Mouse (Mus musculus): ENCODE results near the gene Rab5c.

The Rab5c gene

DNA sequence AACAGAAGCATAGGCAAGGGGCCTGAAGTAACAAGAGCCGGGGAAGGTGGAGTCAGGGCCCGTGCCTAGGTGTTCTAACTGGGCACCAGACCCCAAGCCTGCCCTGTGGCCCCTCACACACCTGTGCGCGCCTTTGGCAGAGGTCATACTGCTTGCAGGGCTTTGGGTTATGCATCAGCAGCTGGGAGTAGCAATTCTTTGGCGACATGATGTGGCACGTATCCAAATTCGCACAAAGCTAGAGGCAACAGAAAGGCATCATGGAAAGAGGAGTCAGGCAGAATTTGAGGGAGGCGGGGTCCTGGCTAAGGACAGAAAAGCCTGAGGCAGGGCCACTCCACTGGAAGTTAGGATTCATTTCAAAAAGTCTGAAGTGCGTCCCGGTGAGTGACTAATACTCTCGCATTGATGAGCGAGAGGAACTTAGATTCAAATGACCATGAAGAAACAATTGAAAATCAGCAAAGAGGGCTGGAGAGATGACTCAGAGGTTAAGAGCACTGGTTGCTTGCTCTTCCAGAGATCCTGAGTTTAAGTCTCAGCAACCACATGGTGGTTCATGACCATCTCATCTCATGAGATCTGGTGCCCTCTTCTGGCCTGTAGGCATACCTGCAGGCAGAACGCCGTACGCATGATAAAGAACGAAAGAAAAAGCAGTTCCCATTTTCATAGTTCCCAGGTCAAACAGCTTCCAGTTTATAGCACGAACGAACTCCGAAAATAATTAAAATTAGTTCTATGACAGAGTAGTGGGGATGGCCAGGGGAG, 35.7 kb downstream of the Rab5c start:
- in situ Hi-C loops (cut with MboI, MseI): no loop called here

DNA sequence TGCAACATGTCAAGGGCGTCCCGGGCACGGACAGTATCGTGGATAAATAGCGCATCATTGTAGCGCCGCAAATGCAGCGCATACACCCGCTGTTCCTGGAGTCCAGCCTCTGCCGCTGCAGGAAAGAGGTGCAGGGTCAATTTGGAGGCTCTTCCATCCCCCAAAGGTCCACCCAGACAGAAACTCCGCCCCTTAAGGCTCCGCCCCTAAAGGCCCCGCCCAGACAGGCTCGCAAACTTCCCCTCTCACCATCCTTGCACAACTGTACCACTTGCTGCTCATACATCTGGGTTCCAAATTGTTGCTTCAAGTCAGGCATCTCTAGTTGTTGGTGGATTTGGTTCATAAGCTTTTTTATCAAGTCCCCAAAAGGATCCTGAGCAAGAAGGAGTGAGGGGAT, 36.7 kb downstream of the Rab5c start:
- in situ Hi-C loops (cut with MboI, MseI): no loop called here

DNA sequence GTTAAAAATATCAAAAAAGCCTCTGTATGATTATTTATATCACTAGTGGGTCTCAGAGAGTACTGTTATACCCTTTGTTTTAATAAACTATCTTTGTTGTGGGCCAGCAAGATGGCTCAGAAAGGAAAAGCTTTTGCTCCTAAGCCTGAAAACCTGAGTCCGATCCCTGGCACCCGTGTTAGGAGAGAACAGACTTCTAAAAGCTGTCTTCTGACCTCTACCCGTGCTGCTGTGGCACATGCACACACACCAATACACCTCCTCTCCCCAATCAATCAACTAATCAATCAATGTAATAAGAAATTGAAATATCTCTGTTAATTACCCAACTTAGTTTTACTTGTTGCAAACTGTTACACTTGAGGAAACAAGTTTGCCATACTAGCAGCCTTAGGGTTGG, 37.3 kb downstream of the Rab5c start:
- in situ Hi-C loops (cut with MboI, MseI): no loop called here

DNA sequence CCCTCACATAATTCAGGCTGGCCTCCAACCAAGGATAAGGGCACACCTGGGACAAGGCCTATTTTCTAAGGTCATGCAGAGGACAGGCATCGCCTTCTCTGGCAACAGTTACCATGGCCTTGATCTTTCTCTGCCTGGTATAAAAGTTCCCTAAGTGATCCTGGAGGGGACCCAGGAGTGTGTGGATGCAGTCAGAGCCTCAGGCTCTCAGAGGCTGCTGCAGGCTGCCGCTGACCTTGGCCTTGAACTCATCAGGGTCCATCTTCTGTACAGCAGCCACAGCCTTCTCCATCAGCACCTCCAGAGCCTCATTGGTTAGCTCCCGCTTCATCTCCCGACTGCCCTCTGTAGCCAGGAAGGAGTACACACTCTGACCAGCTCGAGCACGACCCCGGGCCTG, 40.1 kb downstream of the Rab5c start:
- in situ Hi-C loops (cut with MboI, MseI): no loop called here

DNA sequence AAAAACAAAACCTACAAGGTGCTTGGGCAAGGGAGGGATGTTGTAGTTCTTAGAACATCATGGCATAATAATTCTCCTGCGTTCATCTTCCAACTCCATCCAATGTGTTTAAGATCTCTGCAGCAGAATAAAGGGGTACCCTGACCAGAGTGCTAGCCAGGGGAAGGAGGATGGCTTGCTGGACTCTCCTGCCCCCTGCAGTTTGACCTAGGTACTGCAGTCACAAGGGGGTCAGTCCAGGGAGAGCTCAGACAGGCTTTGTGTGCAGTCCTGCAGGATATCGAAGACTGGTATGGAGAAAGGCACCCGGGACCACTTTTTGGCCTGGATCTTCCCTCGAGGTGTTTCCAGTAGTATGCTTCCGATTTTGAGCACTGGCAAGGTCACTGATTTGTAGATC, 43.1 kb downstream of the Rab5c start:
- in situ Hi-C loops (cut with MboI, MseI): no loop called here

DNA sequence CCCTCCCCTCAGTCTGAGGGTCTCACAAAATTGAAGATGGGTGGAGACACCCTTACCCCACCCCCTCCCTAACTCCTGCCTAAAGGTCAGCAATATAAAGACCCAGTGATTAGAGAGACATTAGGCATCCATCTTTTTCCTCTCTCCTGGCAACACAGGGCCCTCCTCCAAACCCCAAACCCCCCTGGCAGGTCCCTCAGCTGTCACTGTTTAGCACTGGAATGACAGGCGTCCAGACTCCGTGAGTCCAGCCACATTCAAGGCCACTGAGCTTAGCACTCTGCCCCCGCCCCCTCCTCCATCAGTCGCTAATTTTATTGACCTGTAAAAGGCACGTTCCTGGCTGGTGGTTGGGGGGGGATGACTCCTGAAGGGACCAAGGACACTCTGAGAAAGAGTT, 44.9 kb downstream of the Rab5c start:
- in situ Hi-C loops (cut with MboI, MseI): no loop called here

DNA sequence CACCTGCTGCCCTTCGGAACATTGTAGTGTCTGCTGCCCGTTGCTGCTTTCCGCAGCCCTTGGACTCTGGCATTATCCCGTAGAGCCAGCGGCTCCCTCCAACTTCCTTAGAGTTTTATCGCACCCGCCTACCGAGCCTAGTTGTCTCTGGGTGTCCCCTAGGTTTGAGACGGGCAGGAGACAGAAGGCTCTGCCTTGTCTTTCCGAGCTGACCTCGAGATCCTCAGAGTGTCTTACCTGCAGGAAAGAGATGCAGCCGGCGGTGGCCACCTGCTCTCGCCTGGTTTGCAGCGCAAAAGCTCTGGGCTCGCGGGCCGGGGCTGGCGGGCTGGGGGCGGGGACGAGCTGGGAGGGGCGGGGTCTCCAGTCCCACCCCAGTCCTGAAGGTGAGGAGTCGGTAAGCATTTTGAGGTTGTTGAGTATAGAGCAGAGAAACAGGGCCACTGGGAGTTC, 45.8 kb downstream of the Rab5c start, which contains the start of gene Zfp385c:
Gene Zfp385c, minus strand, starts transcription at position 292 of the 453 bp plus-strand sequence.
- in situ Hi-C loops (cut with MboI, MseI): no loop called here

DNA sequence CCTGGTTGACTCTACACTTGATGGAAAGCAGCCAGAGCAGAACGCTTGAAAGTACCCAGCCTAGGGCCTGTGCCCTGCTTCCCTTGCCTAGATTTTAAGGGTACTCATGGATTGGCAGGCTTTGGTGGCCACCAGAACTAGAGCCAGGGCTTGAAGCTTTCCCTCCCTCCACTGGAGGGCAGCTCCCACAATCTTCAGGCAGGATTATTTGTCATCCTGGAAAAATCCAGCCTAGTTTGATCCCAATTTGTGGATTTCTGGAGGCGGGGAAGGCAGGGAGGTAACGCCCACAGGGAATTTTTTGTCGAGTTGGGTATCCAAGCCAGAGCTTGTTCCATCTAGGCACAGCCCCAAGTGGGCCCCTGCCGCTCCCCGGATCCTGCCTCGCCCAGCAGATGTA, 47.6 kb downstream of the Rab5c start:
- in situ Hi-C loops (cut with MboI, MseI): no loop called here

DNA sequence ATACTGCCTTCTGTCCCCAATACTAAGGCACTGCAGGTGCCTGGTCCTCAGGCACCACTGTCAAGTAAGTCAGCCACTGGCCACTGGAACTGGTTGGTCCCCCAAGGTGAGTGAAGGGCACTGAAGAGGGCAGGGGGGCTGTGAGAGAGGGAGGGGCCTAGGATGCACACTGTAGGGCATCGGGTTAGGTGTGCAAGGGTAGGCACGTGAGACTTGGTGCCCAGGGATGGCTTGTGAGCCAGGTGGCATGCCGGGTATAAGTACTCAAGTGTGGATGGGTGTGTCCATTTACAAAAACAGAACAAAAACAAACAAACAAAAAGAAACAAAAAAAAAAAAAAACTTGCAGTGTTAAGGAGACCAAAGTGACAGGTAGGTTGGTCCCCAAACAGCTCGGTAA, 49.6 kb downstream of the Rab5c start:
- in situ Hi-C loops (cut with MboI, MseI): no loop called here

DNA sequence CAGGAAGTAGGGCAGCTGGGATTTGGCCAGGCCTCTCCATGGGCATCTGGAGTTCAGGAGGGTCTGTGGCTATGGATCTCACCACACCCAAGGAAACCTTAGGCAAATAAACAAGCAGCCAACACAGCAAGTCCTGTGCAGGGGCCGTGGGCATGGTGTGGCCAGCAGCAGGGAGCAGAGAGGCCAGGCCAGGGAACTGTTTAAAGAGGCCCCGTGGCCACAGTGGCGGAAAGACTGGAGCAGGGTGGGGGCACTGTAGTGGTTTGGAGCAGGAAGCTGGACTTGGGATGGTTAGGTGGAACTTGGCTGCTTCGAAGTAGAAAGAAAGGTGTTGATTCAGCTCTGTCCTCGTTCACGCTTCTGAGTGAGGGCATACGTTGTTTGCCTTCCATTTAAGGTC, 50.8 kb downstream of the Rab5c start:
- in situ Hi-C loops (cut with MboI, MseI): no loop called here

DNA sequence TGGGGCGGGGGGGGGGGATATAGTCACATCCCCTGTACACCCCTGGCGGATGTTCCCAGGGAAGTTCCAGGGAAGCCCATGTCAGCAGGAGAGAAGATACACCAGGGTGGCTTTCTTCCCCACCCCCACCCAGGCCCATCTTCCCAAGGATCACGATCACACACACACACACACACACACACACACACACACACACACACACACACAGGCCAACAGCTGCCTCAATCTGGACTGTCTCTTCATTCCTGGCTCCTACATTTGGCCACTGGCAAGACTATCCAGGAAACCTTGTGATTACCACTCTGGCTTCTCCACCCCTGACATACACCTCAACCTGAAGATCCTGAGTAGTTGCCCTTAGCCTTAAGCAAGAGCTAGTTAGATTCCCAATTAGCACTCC, 52.6 kb downstream of the Rab5c start:
- in situ Hi-C loops (cut with MboI, MseI): no loop called here

DNA sequence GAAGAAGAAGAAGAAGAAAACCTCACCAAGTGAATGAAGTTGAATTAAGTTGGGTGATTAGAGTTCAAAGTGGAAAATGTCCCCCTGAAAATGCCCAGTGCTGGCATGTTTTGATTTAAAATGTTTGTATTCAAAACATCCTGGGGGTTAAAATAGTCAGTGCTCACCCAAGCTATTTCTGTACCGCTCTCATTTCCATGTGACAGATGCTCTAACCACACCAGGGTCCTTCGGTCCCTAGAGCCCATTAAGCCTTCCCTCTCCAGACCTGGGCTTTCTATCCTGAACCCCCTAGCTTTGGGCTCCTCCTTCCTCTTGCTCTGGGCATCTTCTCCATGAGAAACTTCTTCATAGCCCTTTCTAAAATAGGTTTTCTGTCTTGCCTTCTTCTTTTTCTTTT, 53.9 kb downstream of the Rab5c start:
- in situ Hi-C loops (cut with MboI, MseI): no loop called here

DNA sequence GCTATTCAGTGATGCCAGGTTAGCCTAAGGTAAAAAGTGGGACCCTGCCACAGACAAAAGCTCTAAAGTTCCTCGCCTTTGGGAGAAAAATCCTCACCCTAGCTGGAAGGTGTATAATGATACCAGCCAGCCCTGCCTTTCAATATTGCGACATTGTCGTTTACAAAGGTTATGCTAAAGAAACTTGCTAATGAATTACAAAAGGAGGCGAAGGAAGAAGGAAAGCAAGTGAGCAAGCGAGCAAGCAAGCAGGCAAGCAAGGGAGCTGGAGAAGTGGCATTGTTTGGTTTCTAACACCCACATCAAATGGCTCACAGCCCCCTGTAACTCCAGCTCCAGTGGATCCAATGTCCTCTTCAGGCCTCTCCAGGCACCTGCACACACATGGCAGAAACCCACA, 55.5 kb downstream of the Rab5c start:
- in situ Hi-C loops (cut with MboI, MseI): no loop called here

DNA sequence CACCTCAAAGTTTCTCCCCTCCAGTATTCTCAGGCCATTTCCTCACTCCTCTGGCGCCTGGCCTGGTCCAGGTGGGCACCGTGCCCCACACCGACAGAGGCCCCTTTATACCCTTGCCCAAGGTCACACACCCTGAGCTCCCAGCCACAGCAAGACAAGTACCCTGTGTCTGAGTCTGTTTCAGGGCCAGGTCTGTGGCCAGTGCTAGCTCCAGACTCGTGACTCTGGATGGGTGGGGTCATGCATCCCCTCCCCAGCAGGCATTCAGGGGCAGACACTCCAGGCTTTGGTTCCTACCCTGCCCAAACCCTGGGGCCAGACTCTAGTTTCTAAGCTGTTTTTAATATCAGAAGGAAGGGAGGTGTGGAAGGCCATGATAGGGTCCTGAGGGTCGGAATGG, 56.2 kb downstream of the Rab5c start:
- in situ Hi-C loops (cut with MboI, MseI): no loop called here

DNA sequence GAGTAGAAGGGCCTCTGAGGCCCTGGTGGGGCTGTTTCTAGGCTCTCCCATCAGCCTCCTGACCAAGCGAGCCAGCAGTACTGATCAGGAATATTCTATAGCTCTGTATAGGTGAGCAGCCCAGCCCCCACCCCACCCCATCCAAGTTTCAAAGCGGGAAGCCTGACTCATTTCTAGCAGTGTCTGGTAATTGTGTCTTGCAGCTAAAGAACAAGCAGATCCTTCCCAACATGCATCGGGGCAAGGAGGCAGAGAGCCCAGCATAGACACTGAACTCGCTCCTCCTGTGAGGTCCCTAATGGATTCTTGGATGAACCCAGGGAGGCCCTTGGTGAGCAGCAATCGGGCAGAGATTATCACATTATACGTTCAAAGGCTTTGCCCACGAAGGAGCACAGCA, 60.2 kb downstream of the Rab5c start:
- in situ Hi-C loops (cut with MboI, MseI): loop anchor here (5.0 kb wide), 1 partner anchor 36 kb away; no protein-coding TSS in a partner anchor

DNA sequence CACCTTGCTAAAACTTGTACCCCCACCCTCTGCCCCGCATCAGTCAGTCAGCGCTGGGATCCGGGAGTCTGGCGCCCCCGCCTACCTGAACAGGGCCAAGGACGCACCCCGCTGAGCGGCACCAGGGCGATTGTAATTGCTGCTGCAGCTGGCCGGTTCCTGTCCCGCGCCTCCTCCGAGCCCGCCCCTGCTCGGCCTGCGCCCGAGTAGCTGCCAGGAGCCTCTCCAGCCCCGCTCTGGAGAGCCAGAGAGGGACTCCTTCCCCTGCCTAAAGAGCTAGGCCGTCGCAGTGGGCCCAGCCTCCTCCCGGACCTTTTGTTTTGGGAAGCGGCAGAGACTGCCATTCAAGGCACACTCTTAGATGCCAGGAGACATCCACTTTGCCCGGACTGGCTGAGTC, 64.8 kb downstream of the Rab5c start:
- in situ Hi-C loops (cut with MboI, MseI): no loop called here

DNA sequence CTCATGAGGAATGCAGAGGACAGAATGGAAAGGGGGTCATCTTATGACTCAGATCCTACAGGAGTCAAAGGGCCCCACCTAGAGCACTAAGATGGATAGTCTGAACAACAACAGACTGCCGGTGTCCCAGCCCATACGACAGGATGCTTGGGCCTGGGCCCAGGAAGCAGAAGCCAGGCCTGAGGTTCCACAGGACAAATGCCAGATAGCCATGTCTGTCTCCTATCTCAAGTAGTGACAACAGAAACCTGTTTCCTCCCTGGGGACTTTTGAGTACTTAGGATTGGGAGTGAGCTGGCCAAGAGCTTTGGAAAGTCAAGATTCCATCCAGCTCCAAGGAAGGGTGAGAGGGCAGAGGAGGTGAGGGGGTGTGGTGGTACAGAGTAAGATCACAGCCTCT, 66.1 kb downstream of the Rab5c start:
- in situ Hi-C loops (cut with MboI, MseI): no loop called here

DNA sequence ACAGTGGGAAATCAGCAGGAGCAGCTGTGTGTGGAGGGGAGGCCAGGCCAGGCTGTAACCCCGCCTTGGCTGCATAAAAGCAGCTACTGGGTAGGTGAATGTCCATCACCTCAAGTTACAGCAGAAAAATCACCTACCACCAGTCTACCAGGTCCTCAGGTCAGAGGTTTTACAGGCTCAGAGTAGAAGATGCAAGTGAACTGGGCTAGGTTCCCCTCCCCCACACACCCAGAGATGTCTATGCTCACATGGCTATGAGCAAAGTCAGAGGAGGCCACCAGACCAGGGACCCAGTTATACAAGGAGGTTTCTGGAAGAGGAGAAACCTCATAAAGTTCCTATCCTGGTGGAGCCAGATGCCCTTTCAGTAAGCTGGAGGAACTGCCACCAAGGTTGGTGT, 67.0 kb downstream of the Rab5c start:
- in situ Hi-C loops (cut with MboI, MseI): no loop called here
